ENCODE assay signal across 9 mouse cellular contexts in genomic region chr15:77367504-77367903, GRCm38 (mm10). TPM values are rescaled to one million over a fixed set of nuclear protein-coding genes. Genes with fewer than 3 reads are reported as not detected.
DNase-seq lines count a peak whose midpoint lies in the region; ATAC-seq and TF ChIP-seq lines count a peak whose summit lies in the region.
"Had no signal": no experiment of that assay in that cellular context is flagged by ENCODE, and none has a peak within 500 bp of the region (broad histone marks: within the 10 kb centered on the region; RNA-seq: fewer than 3 reads in every experiment).

No protein-coding gene starts in this region.

- peaks cover 7% of the 10 kb centered on the region for H3K4me1 ChIP-seq in liver, postnatal 0 days (ENCODE audit: insufficient read depth)
- peaks cover 9% of the 10 kb centered on the region; the same call in 1 of the 2 replicates for H3K4me1 ChIP-seq in liver, embryonic 12.5 days
- peaks cover 35% of the 10 kb centered on the region for H3K4me1 ChIP-seq in embryonic facial prominence, embryonic 14.5 days (ENCODE audit: control insufficient read depth, insufficient read depth, low read length)
- H3K4me1 ChIP-seq in hindbrain, embryonic 12.5 days = peaks cover 45% of the 10 kb centered on the region
- peaks cover 34% of the 10 kb centered on the region for H3K4me1 ChIP-seq in midbrain, embryonic 14.5 days (ENCODE audit: control insufficient read depth, insufficient read depth, low read length)

- no peak for ATAC-seq in liver, postnatal 0 days
- no peak for ATAC-seq in liver, embryonic 12.5 days
- no peak for ATAC-seq in embryonic facial prominence, embryonic 14.5 days (ENCODE audit: low read depth)
- no peak for ATAC-seq in hindbrain, embryonic 12.5 days (ENCODE audit: low FRiP score)
- ATAC-seq in midbrain, embryonic 14.5 days (ENCODE audit: low FRiP score, low TSS enrichment) = no peak

- DNase-seq in liver, postnatal 0 days = no peak
- no peak for DNase-seq in embryonic facial prominence, embryonic 14.5 days (ENCODE audit: low spot score)
- DNase-seq in midbrain, embryonic 14.5 days = peak; percentile 23
- no peak for DNase-seq in c-Kit-positive CD71-positive TER-119-positive erythroid progenitor cells, embryonic 14.5 days (ENCODE audit: low spot score)
- DNase-seq in ovary, adult 18-20 months (ENCODE audit: low spot score) = no peak
- DNase-seq in frontal cortex, postnatal 10 days (ENCODE audit: low spot score in 2 of 2) = no peak

- H3K9ac ChIP-seq in liver, postnatal 0 days (replicated peaks) = no peak overlapping the region
- no peak overlapping the region for H3K9ac ChIP-seq in liver, embryonic 12.5 days
- no peak overlapping the region for H3K9ac ChIP-seq in embryonic facial prominence, embryonic 14.5 days (ENCODE audit: low read depth, low read length)
- no peak overlapping the region for H3K9ac ChIP-seq in hindbrain, embryonic 12.5 days
- no peak overlapping the region for H3K9ac ChIP-seq in midbrain, embryonic 14.5 days (replicated peaks; ENCODE audit: low read length)

- TF ChIP-seq EP300 in liver, postnatal 0 days (IDR thresholded peaks at IDR 0.05; ENCODE audit: low read depth) = no peak

- H3K36me3 ChIP-seq in liver, postnatal 0 days (replicated peaks; ENCODE audit: insufficient read depth, low read length) = no peaks in the 10 kb centered on the region
- no peaks in the 10 kb centered on the region for H3K36me3 ChIP-seq in liver, embryonic 12.5 days
- no peaks in the 10 kb centered on the region for H3K36me3 ChIP-seq in embryonic facial prominence, embryonic 14.5 days (ENCODE audit: control insufficient read depth, insufficient read depth, low read length)
- H3K36me3 ChIP-seq in hindbrain, embryonic 12.5 days = no peaks in the 10 kb centered on the region
- no peaks in the 10 kb centered on the region for H3K36me3 ChIP-seq in midbrain, embryonic 14.5 days (ENCODE audit: control insufficient read depth, insufficient read depth, low read length)

- no peaks in the 10 kb centered on the region for H3K27me3 ChIP-seq in liver, postnatal 0 days (ENCODE audit: insufficient read depth, low read length)
- peaks cover 19% of the 10 kb centered on the region for H3K27me3 ChIP-seq in liver, embryonic 12.5 days (replicated peaks)
- H3K27me3 ChIP-seq in embryonic facial prominence, embryonic 14.5 days (replicated peaks; ENCODE audit: control insufficient read depth, insufficient read depth, low read length) = no peaks in the 10 kb centered on the region
- no peaks in the 10 kb centered on the region for H3K27me3 ChIP-seq in hindbrain, embryonic 12.5 days
- H3K27me3 ChIP-seq in midbrain, embryonic 14.5 days (ENCODE audit: control insufficient read depth, insufficient read depth, low read length) = no peaks in the 10 kb centered on the region

- no peak for TF ChIP-seq CTCF in liver, postnatal 0 days (IDR thresholded peaks at IDR 0.05; ENCODE audit: low read depth)

- H3K9me3 ChIP-seq in liver, postnatal 0 days (ENCODE audit: low read length) = no peaks in the 10 kb centered on the region
- H3K9me3 ChIP-seq in liver, embryonic 12.5 days (replicated peaks) = no peaks in the 10 kb centered on the region
- H3K9me3 ChIP-seq in embryonic facial prominence, embryonic 14.5 days (ENCODE audit: control insufficient read depth, low read length) = no peaks in the 10 kb centered on the region; the same call in 1 of the 2 replicates
- H3K9me3 ChIP-seq in hindbrain, embryonic 12.5 days (replicated peaks) = no peaks in the 10 kb centered on the region
- H3K9me3 ChIP-seq in midbrain, embryonic 14.5 days (ENCODE audit: control insufficient read depth, low read length) = no peaks in the 10 kb centered on the region

- H3K4me3 ChIP-seq in liver, postnatal 0 days (ENCODE audit: low read depth, low read length) = no peak overlapping the region
- H3K4me3 ChIP-seq in liver, embryonic 12.5 days = no peak overlapping the region
- H3K4me3 ChIP-seq in embryonic facial prominence, embryonic 14.5 days (ENCODE audit: low read depth, low read length) = 0 out of 2 replicates have a peak overlapping the region, but pooled peaks have one; percentile 29
- no peak overlapping the region for H3K4me3 ChIP-seq in hindbrain, embryonic 12.5 days
- H3K4me3 ChIP-seq in midbrain, embryonic 14.5 days (replicated peaks; ENCODE audit: low read depth, low read length) = no peak overlapping the region

- 39% methylated on average over 8 of the region's 8 CpGs for WGBS in liver, postnatal 0 days (ENCODE audit: insufficient replicate concordance)
- WGBS in liver, embryonic 12.5 days (ENCODE audit: insufficient replicate concordance) = 40% methylated on average over 8 of the region's 8 CpGs
- WGBS in embryonic facial prominence, embryonic 14.5 days = 36% methylated on average over 8 of the region's 8 CpGs
- 43% methylated on average over 8 of the region's 8 CpGs for WGBS in hindbrain, embryonic 12.5 days
- WGBS in midbrain, embryonic 14.5 days = 41% methylated on average over 8 of the region's 8 CpGs

- no peak overlapping the region for H3K4me2 ChIP-seq in liver, postnatal 0 days (ENCODE audit: low read depth, low read length)
- H3K4me2 ChIP-seq in liver, embryonic 12.5 days = no peak overlapping the region
- peak overlapping the region; percentile 62; the same call in 1 of the 2 replicates for H3K4me2 ChIP-seq in embryonic facial prominence, embryonic 14.5 days (ENCODE audit: low read depth, low read length)
- H3K4me2 ChIP-seq in hindbrain, embryonic 12.5 days (replicated peaks) = peak overlapping the region; percentile 56; the same call in 1 of the 2 replicates
- no peak overlapping the region; the same call in 1 of the 2 replicates for H3K4me2 ChIP-seq in midbrain, embryonic 14.5 days (ENCODE audit: low read length)

- H3K27ac ChIP-seq in liver, postnatal 0 days (ENCODE audit: low read depth) = 0 out of 2 replicates have a peak overlapping the region, but pooled peaks have one; percentile 35
- no peak overlapping the region for H3K27ac ChIP-seq in liver, embryonic 12.5 days
- peak overlapping the region; percentile 99 for H3K27ac ChIP-seq in embryonic facial prominence, embryonic 14.5 days (replicated peaks; ENCODE audit: low read depth, low read length)
- peak overlapping the region; percentile 89 for H3K27ac ChIP-seq in hindbrain, embryonic 12.5 days
- H3K27ac ChIP-seq in midbrain, embryonic 14.5 days (replicated peaks; ENCODE audit: low read depth, low read length) = peak overlapping the region; percentile 58

RNA-seq across cellular contexts. Expression of gene Apol7a, which starts 31.4 kb away (rescaled TPM):
- polyA plus RNA-seq in liver, postnatal 0 days (2015; fragmentation: Nextera tagmentation; extraction: Ambion mirVana) = 17.6 and 20.8 TPM in 2 replicates
- 0.10 and 0.11 TPM in 2 replicates for polyA plus RNA-seq in liver, embryonic 12.5 days (2016; fragmentation: Nextera tagmentation; extraction: Ambion mirVana)
- polyA plus RNA-seq in embryonic facial prominence, embryonic 14.5 days (2014; fragmentation: Nextera tagmentation; extraction: Ambion mirVana) = 0.43 TPM in 1 of 2 replicates, not detected in the other
- not detected in 2 replicates for polyA plus RNA-seq in hindbrain, embryonic 12.5 days (2016; fragmentation: Nextera tagmentation; extraction: Ambion mirVana)
- polyA plus RNA-seq in midbrain, embryonic 14.5 days (2014; fragmentation: Nextera tagmentation; extraction: Ambion mirVana) = not detected in 2 replicates

RNA-seq across cellular contexts. Expression of gene Apol9a, which starts 43.4 kb away (rescaled TPM):
- polyA plus RNA-seq in liver, postnatal 0 days (2015; fragmentation: Nextera tagmentation; extraction: Ambion mirVana) = 0.34 and 0.81 TPM in 2 replicates
- not detected in 2 replicates for polyA plus RNA-seq in liver, embryonic 12.5 days (2016; fragmentation: Nextera tagmentation; extraction: Ambion mirVana)
- polyA plus RNA-seq in embryonic facial prominence, embryonic 14.5 days (2014; fragmentation: Nextera tagmentation; extraction: Ambion mirVana) = 0.31 TPM in 1 of 2 replicates, not detected in the other
- not detected in 2 replicates for polyA plus RNA-seq in hindbrain, embryonic 12.5 days (2016; fragmentation: Nextera tagmentation; extraction: Ambion mirVana)
- not detected in 2 replicates for polyA plus RNA-seq in midbrain, embryonic 14.5 days (2014; fragmentation: Nextera tagmentation; extraction: Ambion mirVana)
- polyA plus RNA-seq: liver, embryonic 16.5 days had no signal

Comparison
In these comparisons a context has a peak if more than half of its experiments do, and no peak if none do; other contexts are left out.
1. RNA of gene Apol7a, which starts 31.4 kb away (polyA plus RNA-seq): 17.6 to 20.8 TPM in liver, postnatal 0 days; 0.43 TPM in embryonic facial prominence, embryonic 14.5 days, 0.10 to 0.11 TPM in liver, embryonic 12.5 days, not detected in hindbrain, embryonic 12.5 days and not detected in midbrain, embryonic 14.5 days; every median in the first group is over 10 times any median in the second.
2. H3K4me2 ChIP-seq: peak in embryonic facial prominence, embryonic 14.5 days (single experiment) and hindbrain, embryonic 12.5 days (single experiment); none in liver, postnatal 0 days (single experiment), liver, embryonic 12.5 days (single experiment) and midbrain, embryonic 14.5 days (single experiment).